Mouse (Mus musculus) kidney, adult 8-10 months (tissue): ENCODE results near the gene Snrnp35.
A peak's percentile ranks its signal among the peaks of the same experiment; 100 is the strongest.
"Not testable (repeated sequence)": the region's sequence is repeated elsewhere in the genome, so short reads cannot be mapped to it uniquely, and the experiment has no call there.

Experiments
- DNase-seq, 2 experiments: peaks; one replicate each; pipeline ENCODE4 v3.0.0; 2022

Snrnp35 gene

GRCm38 (mm10) chr5:124463462-124463861 lies 19.5 kb upstream of the Snrnp35 start:
- DNase-seq: no peak

GRCm38 (mm10) chr5:124464905-124465304 lies 18.0 kb upstream of the Snrnp35 start:
- DNase-seq: no peak

- DNase-seq: no peak
Measured at GRCm38 (mm10) chr5:124467766-124468165, 15.2 kb upstream of the Snrnp35 start.

GRCm38 (mm10) chr5:124468365-124468764 lies 14.6 kb upstream of the Snrnp35 start:
- no peak for DNase-seq

GRCm38 (mm10) chr5:124469486-124469885 lies 13.4 kb upstream of the Snrnp35 start:
- no peak for DNase-seq

- peak in 1 of 2 experiments; percentile 58 for DNase-seq
Measured at GRCm38 (mm10) chr5:124470591-124471171, 12.3 kb upstream of the Snrnp35 start.

GRCm38 (mm10) chr5:124478873-124479204 lies 4.1 kb upstream of the Snrnp35 start:
- DNase-seq: no peak

GRCm38 (mm10) chr5:124480119-124480518 lies 2.8 kb upstream of the Snrnp35 start:
- DNase-seq: no peak

- no peak for DNase-seq
Measured at GRCm38 (mm10) chr5:124481714-124482113, 1.2 kb upstream of the Snrnp35 start.

DNA sequence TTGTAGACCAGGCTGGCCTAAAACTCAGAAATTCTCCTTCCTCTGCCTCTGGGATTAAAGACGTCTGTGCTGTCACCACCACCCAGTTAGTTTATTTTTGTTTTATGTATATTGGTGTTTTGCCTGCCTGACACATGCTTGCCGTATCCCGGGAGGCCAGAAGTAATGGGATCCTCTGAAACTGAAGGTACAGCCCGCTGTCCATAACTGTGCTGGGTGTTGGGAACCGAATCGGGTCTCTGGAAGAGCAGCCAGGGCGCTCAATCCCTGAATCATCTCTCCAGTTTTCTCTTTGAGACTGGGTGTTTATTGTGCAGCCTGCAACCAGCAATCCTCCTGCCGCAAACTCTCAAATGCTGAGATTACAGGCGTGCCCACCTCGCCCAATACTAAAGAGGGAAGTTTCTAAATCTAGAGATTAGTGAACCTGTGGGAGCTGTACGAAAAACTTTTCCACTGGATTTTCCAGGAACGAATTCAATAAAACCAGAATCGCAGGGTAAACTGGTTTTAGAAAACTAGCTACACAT lies 433 bp upstream of the Snrnp35 start:
- peak in 1 of 2 experiments; percentile 39 for DNase-seq

DNA sequence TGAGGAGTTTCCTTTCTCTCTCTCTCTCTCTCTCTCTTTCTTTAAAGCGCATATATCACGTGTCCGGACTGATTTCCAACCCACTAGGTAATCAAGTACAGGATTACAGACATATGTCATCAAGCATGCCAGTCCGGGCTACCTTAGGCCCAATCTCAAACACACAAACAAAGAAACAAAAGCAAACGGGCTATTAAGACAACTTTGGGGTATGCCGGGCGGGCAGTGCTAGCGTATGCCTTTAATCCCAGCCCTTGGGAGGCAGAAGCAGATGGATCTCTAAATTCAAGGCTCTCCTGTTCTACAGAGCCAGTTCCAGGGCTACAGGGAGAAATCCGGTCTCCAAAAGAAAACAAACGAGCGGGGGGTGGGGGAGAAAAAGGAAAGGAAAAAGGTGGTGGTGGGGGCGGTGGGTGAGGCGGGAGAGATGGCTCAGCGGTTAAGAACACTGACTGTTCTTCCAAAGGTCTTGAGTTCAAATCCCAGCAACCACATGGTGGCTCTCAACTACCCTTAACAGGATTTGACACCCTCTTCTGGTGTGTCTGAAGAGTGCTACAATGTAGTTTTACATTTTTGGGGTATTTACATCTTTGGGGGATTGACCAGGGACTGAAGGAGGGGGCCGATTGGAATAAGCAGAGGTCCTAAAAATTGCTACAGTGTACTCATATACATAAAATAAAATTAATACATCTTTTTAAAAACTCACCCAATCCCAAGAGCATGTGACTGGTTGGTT lies 892 bp downstream of the Snrnp35 start:
- no peak for DNase-seq

DNA sequence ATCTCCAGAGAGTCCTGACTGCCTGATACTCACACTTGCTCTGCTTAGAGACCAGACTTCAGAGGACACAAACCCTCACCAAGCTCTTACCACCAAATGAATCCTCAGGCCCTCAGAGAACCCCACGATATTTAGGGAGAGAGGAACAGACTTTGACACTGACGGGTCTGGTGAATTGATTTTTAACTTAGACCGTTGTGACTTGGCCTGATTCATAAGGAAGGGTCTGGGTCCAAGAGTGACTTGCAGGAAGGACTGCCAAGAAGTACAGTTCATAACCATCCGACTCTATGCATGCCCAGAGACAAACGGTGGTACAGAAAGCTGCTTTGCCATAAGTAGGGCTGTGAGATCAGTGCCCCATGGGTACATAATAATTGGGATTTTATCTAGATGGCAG lies 2.7 kb downstream of the Snrnp35 start:
- peak in 1 of 2 experiments; percentile 32 for DNase-seq

DNA sequence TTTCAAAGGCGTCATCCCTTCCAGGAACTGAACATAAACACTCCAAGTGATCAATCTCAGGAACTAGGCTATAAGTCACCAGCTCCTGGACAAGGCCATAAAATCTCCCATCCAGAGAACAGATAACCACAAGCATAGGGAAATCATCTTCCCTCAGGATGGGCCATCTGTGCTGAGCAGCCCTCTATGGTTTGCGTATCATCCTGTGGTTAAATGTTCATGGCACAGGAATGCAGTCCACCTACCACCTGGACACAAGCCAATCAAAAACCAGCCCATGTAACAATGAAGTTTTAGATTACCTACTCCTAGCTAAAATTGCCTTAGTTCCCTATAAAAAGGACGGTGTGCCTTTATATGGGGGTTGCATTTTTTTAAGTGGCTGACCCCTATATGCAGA lies 6.0 kb downstream of the Snrnp35 start:
- DNase-seq: no peak

- DNase-seq: no peak
Measured at GRCm38 (mm10) chr5:124491732-124492131, 8.8 kb downstream of the Snrnp35 start.

DNA sequence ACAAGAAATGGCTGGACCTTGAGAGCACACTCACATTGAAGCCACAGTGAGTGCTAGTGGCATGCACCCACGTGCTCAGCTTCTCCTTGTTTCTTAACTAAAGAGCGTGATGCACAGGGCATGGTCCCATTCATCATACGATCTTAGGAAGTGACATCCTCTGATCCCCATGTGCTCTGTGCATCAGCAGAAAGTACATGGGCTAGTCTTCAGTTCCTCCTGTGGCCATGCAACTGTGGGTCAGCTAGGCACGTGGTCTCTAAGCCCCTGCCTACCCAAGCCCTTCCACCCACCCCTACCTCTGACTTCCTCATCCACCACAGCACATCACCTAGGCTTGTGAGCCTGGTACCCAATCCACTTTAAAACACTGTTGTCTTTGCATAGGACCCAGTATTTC lies 9.7 kb downstream of the Snrnp35 start:
- no peak for DNase-seq

GRCm38 (mm10) chr5:124493455-124493854 lies 10.5 kb downstream of the Snrnp35 start:
- DNase-seq: no peak

- no peak for DNase-seq
Measured at GRCm38 (mm10) chr5:124495547-124495946, 12.6 kb downstream of the Snrnp35 start.

DNA sequence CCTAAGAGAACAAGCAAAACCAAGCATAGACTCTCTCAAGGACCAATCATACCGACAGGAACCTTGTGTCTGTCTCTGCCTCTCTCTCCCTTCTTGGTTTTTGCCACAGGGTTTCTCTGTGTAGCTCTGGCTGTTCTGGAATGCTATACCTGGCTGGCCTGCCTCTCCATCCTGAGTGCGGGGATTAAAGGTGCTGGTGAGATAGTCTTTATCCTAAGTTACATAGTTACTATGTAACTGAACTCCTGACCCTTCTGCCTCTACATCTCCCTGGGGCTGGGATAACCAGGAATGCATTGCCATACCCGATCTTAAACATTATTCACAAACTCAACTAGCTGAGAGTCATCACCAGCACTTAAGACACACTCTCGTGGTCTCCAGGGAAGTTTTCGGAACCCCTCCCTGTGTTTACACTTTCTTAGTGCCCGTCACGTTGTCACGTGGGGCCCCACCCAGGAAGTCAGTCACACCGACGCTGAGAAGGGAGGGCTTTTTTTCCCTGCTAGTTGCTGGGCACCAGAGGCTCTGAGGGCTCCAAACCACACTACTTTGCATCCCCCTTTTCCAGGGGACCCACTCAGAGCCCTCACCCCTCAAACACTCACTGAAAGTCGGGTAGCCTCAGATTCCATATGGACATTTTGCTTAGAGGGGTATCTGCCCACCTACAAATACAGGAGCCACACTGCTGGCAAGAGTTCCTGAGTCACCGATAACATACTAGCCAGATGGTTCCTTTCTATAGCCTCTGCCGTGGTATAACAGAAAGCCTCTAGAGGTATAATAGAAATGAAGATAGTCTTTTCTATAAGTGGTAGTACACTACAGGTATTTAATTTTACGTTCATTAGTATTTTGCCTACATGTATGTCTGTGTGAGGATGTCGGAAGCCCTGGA lies 13.9 kb downstream of the Snrnp35 start:
- DNase-seq: no peak

- DNase-seq: peak in 1 of 2 experiments; percentile 42
Measured at GRCm38 (mm10) chr5:124498221-124498876, 15.4 kb downstream of the Snrnp35 start.

DNA sequence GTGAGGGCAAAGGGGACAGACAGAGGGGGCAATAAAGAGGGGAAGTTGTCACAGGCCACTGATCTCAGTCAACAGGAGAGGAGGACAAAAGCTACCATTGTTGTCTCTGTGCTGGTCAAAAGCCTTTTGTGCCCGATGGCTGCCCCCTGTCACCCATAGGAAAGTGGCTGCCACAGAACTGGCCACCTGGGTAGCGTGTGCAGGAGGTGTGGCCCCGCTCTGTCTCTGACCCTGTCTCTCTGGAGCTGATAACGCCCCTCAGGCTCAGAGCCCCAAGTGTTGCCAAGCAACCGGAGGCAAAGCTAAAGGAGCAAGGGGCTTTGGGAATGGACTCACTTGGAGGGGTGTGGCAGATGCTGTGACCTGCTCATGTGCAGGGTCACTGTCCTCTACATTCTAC lies 16.1 kb downstream of the Snrnp35 start:
- DNase-seq: no peak

DNA sequence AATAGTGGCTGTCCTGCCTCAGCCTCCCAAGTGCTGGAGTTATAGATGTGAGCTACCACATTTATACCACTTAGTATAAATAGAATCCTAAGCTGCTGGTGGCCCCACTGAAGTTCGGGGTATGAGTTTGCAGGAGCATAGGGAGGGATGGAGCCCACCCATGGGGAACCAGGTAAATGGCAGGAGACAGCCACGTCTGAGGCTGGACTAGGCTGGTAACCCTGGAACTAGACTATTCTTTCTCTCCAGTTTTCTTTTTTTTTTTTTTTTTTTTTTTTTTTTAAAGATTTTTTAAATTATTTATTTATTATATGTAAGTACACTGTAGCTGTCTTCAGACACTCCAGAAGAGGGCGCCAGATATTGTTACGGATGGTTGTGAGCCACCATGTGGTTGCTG lies 17.1 kb downstream of the Snrnp35 start:
- not testable (repeated sequence) for DNase-seq

DNA sequence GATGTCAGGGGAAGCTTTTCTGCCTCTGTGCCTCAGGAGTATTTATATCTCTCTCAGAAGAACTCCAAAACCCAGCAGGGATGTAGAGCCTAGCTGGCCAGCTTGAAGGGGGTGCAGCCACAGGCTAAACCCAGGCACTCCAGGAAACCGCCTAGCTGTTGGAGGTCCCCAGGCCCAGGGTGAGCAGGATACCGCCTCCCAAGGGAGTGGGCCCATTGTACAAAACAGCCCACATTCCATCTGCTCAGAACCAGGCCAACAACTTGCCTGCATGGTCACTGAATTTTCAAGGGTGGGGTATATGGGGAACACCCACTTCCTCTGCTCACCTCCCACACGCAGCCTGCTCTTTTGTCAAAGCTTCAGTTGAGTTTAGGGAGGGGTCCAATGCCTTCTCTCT lies 17.6 kb downstream of the Snrnp35 start:
- DNase-seq: no peak

DNA sequence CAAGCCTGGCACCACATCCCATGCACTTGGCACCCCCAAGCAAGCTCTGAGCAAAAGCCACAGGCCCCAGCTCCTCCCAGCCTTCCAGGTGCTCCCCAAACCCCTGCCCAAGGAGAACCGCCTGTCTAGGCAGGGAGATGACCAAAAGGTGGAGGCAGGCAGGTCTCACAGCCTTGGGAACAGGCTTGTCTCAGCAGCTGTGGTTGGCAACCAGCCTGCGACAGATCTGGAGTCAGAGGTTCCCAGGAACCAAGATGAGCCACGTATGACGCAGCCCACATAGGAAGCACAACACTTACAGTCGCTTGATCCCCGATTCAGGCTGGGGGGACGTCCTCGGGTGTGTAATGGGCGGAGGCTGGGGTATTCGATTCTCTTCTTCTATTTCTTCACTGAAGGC lies 18.6 kb downstream of the Snrnp35 start:
- DNase-seq: no peak
